Mouse (Mus musculus) forebrain, embryonic 10.5 days (tissue): ENCODE results near the gene Cbl. TPM values are rescaled to one million over a fixed set of nuclear protein-coding genes. Genes with fewer than 3 reads are reported as not detected.

Experiments
- DNase-seq: peaks from one replicate; pipeline ENCODE4 v3.0.0-alpha.2; 2017; ENCODE audit warnings: low spot score; ENCODE audit errors: extremely low spot score
- H3K27ac ChIP-seq: fragments of 300-500 bp; sonication (generic); 2 replicates; pipeline ENCODE4 v1.5.1; 2016; ENCODE audit warnings: mild to moderate bottlenecking
- H3K27me3 ChIP-seq: fragments of 300-500 bp; sonication (generic); 2 replicates; pipeline ENCODE4 v1.6.1; 2016; ENCODE audit warnings: mild to moderate bottlenecking; ENCODE audit not compliant: poor library complexity, severe bottlenecking
- H3K36me3 ChIP-seq: fragments of 300-500 bp; sonication (generic); replicated peaks from 2 replicates; pipeline ENCODE4 v1.6.1; 2016; ENCODE audit warnings: mild to moderate bottlenecking, moderate library complexity
- H3K4me1 ChIP-seq: fragments of 300-500 bp; sonication (generic); 2 replicates; pipeline ENCODE4 v1.6.1; 2016
- H3K4me3 ChIP-seq: fragments of 300-500 bp; sonication (generic); 2 replicates; pipeline ENCODE4 v1.5.1; 2016; ENCODE audit warnings: mild to moderate bottlenecking, moderate library complexity
- H3K9me3 ChIP-seq: fragments of 300-500 bp; sonication (generic); 2 replicates; pipeline ENCODE4 v1.6.1; 2016; ENCODE audit warnings: mild to moderate bottlenecking, moderate library complexity
- WGBS: fragments of 180-500 bp; shearing (Covaris S2); methylation state at CpG from one replicate; pipeline ENCODE4 v1.1.7; 2016; 5-methylcytosine and 5-hydroxymethylcytosine counted together
- polyA plus RNA-seq: library from polyadenylated mRNA; unstranded; fragments of >200 nt; fragmentation: Nextera tagmentation; extraction: Ambion mirVana; gene quantifications from 2 replicates; pipeline ENCODE4 v1.2.1, GENCODE M21; 2016

Cbl gene
- polyA plus RNA-seq, result 21.3 and 23.8 TPM in 2 replicates

DNA sequence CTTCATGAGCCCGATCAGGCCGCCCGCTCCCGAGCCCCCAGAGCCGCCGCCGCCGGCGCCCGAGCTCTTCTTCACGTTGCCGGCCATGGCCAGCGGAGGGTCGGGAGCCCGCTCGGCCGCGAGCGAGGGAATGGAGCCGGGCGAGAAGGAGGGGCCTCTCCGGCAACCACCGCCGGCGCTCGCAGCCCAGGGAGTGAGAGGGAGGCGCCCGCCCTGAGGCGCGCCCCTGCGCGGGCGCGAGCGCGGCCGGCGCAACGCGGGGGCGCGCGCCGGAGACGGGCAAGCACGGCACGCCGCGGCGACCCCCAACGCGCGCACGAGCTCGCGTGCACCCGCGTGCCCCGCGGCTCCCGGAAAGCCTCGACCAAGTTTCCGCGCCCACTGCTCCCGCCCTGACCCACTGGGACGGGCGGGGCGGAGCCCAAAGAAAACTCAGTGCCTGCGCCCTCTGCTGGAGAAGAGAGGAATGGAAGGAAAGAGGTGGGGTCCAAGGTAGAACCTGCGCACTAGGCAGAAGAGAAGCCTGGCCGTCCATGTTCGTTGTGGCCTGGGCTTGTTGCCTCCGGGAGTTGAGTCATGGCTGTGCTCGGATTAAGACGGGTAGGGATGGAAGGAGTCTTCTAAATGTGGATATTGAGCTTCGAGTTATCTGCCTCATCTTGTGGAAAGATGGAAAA lies at the start of gene Cbl:
Gene Cbl, minus strand, starts transcription at position 248 of the 677 bp plus-strand sequence.
- DNase-seq, result peak; percentile 100
- under 1% methylated on average over 76 of the region's 76 CpGs for WGBS
- Histone ChIP-seq H3K4me1 (peaks cover 28% of the 10 kb centered on the region), H3K27ac (peak within 1 kb of the TSS; percentile 97), H3K27me3 (no peaks in the 10 kb centered on the region), H3K4me3 (peak within 1 kb of the TSS; percentile 94), H3K9me3 (no peaks in the 10 kb centered on the region), H3K36me3 (no peaks in the 10 kb centered on the region)

DNA sequence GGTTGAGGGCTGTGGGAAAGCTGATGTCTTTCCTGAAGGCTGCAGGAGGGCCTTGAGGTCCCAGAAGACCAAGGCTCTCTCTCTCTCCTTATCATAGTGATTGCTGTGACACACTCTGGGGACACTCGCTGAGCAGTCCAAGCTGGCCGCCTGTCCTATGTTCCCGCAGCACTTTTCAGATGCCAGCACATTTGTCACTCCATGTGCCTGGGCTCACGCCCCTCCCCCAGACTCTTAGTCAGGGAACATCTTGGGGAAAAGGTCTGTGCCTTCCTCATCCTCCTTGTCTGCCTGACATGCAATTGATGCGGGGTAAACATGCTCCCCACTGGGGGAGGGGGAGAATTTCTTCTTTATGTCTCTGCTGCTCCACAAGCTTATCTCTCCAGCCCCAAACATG lies 49.3 kb upstream of the Cbl start:
- H3K36me3 ChIP-seq, result peaks cover 37% of the 10 kb centered on the region
- no peaks in the 10 kb centered on the region for H3K9me3 ChIP-seq
- H3K27ac ChIP-seq, result no peak overlapping the region
- 77% methylated on average over 5 of the region's 5 CpGs for WGBS
- H3K4me1 ChIP-seq, result peaks cover 26% of the 10 kb centered on the region
- H3K27me3 ChIP-seq, result peaks cover 27% of the 10 kb centered on the region
- no peak overlapping the region for H3K4me3 ChIP-seq
- DNase-seq, result no peak

DNA sequence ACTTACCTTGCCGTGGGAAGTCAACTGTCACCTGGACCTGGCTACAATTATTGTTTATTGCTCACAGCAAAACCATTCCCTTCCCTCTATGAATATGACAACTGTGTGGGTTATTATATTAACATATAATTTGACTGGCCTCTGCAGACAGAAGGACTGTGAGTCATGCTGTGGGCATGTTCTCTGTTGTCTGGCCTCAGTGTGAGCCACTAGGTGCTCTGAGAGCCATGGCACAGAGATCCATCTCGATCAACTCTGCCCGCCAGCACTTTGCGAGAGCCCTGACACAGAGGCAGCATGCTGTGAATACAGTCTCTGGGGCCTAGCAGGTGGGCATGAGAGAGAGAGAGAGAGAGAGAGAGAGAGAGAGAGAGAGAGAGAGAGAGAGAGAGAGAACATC lies 36.1 kb upstream of the Cbl start:
- Histone ChIP-seq H3K27ac (no peak overlapping the region), H3K27me3 (peaks cover 16% of the 10 kb centered on the region), H3K4me3 (no peak overlapping the region), H3K9me3 (no peaks in the 10 kb centered on the region), H3K36me3 (peaks cover 14% of the 10 kb centered on the region), H3K4me1 (peaks cover 15% of the 10 kb centered on the region)
- 87% methylated on average over 4 of the region's 4 CpGs for WGBS
- no peak for DNase-seq

DNA sequence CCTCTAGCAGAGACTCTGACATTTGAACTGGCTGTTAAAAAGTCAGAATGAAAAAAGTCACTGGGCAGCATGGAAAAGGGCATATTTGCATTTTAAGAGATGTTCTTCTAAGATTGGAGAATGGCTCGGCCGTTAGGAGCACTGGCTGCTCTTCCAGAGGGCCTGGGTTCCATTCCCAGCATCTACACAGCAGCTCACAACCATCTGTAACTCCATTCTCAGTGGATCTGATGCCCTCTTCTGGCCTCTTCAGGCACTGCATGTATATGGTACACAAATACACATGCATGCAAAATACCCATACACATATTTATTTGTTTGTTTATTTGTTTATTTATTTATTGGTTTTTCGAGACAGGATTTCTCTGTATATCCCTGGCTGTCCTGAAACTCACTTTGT lies 35.2 kb upstream of the Cbl start:
- Histone ChIP-seq H3K36me3 (peaks cover 5% of the 10 kb centered on the region), H3K27me3 (peaks cover 16% of the 10 kb centered on the region), H3K9me3 (no peaks in the 10 kb centered on the region), H3K27ac (no peak overlapping the region), H3K4me3 (no peak overlapping the region), H3K4me1 (peaks cover 21% of the 10 kb centered on the region)
- WGBS, result 85% methylated on average over 3 of the region's 3 CpGs
- DNase-seq, result no peak

DNA sequence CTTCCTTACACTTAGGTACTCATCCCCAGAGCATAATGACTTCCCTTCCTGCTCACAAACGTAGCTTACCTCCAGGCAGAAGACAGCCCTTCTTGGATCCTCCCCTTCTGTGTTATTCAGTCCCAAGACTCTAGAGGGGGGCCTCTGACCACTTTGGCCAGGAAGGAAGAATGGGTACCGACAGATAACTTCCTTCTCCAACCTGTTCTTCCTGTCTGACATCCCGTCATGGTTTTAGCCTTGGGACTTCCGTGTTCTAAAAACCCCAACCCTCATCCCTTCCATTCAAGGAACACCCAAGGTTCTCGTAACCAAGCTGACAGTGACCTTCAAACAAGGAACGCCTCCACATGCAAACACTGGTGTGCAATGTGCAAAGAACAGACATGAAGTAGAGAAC lies 34.6 kb upstream of the Cbl start, which contains the start of gene Nlrx1:
Gene Nlrx1, minus strand, starts transcription at position 168 of the 400 bp plus-strand sequence.
- H3K9me3 ChIP-seq, result no peaks in the 10 kb centered on the region
- 90% methylated on average over 6 of the region's 6 CpGs for WGBS
- peak within 1 kb of the TSS; percentile 63 for H3K4me3 ChIP-seq
- no peak for DNase-seq
- peaks cover 21% of the 10 kb centered on the region for H3K4me1 ChIP-seq
- H3K27ac ChIP-seq, result peak within 1 kb of the TSS; percentile 88
- no peaks in the 10 kb centered on the region for H3K36me3 ChIP-seq
- peaks cover 16% of the 10 kb centered on the region for H3K27me3 ChIP-seq

DNA sequence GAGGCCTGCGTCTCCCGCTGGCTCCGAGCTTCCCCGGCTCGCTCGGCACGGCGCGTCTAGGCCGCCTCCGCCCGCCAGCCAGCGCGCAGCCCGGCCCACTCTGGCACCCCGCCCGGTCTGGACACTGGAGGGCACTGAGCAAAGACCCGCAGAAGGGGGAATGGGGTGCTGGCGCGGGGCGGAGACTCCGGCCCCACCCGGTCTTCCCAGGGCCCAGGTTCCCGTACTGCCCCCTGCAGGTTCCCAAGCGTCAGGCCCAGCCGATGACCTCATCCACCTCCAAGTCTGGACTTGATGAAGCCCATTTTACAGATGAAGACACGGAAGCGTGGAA lies 34.1 kb upstream of the Cbl start:
- WGBS, result 6% methylated on average over 28 of the region's 28 CpGs
- peaks cover 21% of the 10 kb centered on the region for H3K4me1 ChIP-seq
- no peaks in the 10 kb centered on the region for H3K36me3 ChIP-seq
- DNase-seq, result peak; percentile 75
- H3K9me3 ChIP-seq, result no peaks in the 10 kb centered on the region
- H3K4me3 ChIP-seq, result peak overlapping the region; percentile 63
- peaks cover 16% of the 10 kb centered on the region for H3K27me3 ChIP-seq
- peak overlapping the region; percentile 88 for H3K27ac ChIP-seq

DNA sequence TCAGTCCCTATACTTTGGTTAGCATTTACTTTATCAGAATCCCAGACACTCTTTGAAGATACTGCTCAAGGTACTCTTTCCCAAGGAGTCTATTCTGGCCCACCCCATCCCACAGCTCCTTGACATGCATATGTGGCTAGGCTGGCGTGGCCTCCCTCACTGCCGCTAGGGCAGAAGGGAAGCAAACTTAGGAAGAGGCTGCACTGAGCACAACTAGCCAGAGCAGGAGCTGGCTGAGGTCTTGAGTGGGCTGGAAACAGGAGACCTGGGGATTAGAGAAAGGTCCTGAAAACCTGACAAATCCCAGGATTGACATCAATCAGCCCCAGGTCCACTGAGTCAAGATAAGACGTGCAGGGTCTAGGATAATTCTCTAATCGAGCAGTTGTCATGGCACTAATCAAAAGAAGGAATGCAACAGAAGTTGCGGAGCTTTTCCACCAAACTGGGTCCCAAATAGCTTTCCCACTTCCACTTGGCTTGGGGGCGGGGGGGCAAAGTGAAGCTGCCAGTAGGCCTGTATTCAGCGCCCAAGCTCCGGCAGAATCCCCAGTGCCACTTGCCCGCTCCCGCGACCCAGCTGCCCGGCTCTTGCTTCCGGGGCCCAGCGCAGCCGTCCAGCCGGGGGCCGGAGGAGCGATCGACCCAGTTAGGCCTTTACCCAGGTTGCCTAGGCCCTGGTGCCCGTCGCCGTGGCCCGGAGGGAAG lies 33.6 kb upstream of the Cbl start:
- 9% methylated on average over 23 of the region's 23 CpGs for WGBS
- Histone ChIP-seq H3K36me3 (no peaks in the 10 kb centered on the region), H3K4me3 (peak overlapping the region; percentile 63), H3K27ac (peak overlapping the region; percentile 88), H3K27me3 (peaks cover 16% of the 10 kb centered on the region), H3K4me1 (peaks cover 21% of the 10 kb centered on the region), H3K9me3 (no peaks in the 10 kb centered on the region)
- DNase-seq, result peak; percentile 27

DNA sequence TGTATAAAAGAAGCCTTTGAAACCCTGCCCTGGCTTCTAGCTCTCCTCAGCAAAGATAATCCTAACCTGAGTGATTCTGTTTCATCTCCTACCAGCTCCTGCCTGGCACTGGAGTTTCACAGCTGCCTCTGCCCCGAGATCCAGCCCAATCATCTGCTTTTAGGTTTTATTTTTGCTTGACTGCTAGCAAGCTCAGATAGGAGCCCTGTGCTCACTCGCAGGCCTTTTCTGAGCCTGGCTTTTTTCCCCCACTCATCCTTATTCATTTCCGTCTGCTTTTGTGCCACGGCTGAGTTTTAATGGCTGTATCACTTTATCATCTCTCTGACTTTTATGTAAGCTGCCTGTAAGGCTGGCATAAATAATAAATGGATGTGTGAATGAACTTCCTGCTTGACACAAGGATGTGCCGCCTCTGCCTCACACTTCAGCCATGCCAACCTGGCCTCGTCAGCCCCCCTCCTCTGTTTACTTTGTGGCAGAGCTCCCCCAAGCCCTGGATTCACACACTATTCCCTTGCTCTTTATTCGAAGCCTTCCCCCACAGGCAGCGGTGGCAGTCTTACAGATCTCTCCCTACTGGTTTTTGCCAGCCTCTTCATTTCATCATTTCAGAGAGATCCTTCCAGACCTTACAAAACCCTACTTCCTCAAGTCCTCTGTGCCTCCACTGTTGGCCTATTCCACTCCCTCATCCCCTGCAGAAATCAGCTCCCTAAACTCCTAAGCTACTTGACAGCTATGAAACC lies 32.8 kb upstream of the Cbl start:
- peak overlapping the region; percentile 88; the same call in 1 of the 2 replicates for H3K27ac ChIP-seq
- H3K9me3 ChIP-seq, result no peaks in the 10 kb centered on the region
- 76% methylated on average over 8 of the region's 8 CpGs for WGBS
- H3K4me3 ChIP-seq, result no peak overlapping the region; the same call in 1 of the 2 replicates
- H3K27me3 ChIP-seq, result peaks cover 16% of the 10 kb centered on the region
- peaks cover 21% of the 10 kb centered on the region for H3K4me1 ChIP-seq
- H3K36me3 ChIP-seq, result no peaks in the 10 kb centered on the region
- DNase-seq, result no peak

DNA sequence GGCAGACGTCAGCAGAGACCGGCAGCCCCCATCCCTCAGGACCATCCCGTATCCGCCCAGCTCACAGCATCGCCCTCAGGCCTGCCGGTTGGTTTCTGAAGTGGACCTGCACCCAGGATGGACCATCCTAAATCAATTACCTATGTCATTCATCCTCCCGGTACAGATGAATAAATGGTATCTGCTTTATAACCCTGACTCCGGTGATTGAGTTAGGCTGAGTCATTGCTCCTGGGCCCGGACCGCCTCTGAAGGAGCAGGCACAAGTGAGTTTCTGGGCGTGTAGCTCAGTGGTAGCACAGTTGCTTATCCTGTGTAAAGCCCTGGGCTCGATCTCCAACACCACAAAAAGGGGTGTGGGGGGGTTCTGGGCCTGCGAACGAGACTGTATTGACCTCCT lies 27.5 kb upstream of the Cbl start:
- H3K4me1 ChIP-seq, result peaks cover 9% of the 10 kb centered on the region; the same call in 1 of the 2 replicates
- no peaks in the 10 kb centered on the region for H3K9me3 ChIP-seq
- H3K27me3 ChIP-seq, result peaks cover 4% of the 10 kb centered on the region
- no peak overlapping the region for H3K4me3 ChIP-seq
- no peak overlapping the region for H3K27ac ChIP-seq
- H3K36me3 ChIP-seq, result no peaks in the 10 kb centered on the region
- no peak for DNase-seq
- WGBS, result 88% methylated on average over 14 of the region's 14 CpGs

DNA sequence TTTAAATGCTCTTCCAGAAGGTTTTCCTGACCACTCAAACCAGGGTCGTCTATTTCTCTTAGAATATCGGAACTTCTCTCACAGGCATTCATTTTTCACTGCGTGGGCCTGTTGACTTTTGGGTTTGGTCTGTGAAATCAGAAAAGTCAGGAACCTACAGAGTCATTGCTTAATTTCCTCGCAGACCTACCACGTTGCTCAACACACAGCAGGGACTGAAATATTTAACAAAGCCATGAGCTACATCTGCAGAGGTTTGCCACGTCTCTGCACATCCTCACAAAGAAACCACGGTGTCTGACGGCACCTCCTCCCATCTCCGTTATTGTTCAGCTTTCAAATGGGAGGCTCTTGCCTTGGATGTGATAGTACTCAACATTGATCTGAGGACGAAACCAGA lies 25.2 kb upstream of the Cbl start:
- Histone ChIP-seq H3K4me1 (peaks cover 26% of the 10 kb centered on the region), H3K27ac (no peak overlapping the region), H3K4me3 (no peak overlapping the region), H3K36me3 (no peaks in the 10 kb centered on the region), H3K9me3 (no peaks in the 10 kb centered on the region), H3K27me3 (no peaks in the 10 kb centered on the region; the same call in 1 of the 2 replicates)
- no peak for DNase-seq
- 86% methylated on average over 10 of the region's 10 CpGs for WGBS

DNA sequence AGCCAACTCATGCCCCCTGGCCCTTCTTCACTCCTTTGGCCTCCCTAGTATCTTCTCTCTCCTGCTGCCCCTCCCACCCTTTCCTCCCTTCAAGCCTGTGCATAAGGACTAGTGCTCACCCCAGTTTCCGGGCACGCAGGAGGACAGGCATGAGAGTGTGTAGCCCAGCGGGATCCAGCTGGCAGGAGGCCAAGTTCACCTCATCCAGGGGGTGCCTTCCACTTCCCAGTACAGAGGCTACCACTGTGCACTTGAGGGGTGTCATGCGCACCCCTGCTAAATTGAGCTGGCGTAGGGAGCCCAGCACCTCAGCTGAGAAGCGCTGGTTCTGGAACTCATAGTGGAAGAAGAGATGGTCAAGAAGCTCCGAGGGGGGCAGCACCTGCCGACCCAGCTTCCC lies 22.4 kb upstream of the Cbl start:
- Histone ChIP-seq H3K4me1 (peaks cover 42% of the 10 kb centered on the region), H3K9me3 (no peaks in the 10 kb centered on the region), H3K27me3 (peaks cover 9% of the 10 kb centered on the region), H3K36me3 (no peaks in the 10 kb centered on the region), H3K27ac (peak overlapping the region; percentile 71), H3K4me3 (no peak overlapping the region)
- DNase-seq, result no peak
- 85% methylated on average over 8 of the region's 8 CpGs for WGBS

DNA sequence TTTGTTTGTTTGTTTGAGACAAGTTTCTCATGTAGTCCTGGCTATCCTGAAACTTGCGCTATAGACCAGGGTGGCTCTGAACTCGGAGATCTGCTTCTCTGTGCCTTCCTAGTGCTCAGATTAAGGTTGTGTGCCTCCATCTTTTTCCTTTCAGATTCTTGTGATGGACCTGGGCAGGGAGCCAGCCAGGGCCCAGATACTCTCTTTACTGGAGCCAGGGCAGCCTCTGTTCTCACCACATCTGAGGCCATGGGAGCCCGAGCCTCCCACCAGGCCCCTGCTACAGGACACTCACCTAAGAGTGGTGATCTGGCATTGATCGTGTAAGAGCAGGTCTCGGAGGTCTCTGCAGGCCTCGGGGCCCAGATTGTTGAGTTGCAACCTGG lies 21.3 kb upstream of the Cbl start:
- H3K27me3 ChIP-seq, result peaks cover 11% of the 10 kb centered on the region
- peak overlapping the region; percentile 71 for H3K27ac ChIP-seq
- 65% methylated on average over 6 of the region's 6 CpGs for WGBS
- H3K4me1 ChIP-seq, result peaks cover 51% of the 10 kb centered on the region
- H3K4me3 ChIP-seq, result no peak overlapping the region
- H3K9me3 ChIP-seq, result no peaks in the 10 kb centered on the region
- H3K36me3 ChIP-seq, result no peaks in the 10 kb centered on the region
- no peak for DNase-seq
